Mouse (Mus musculus): Measurements from ENCODE around the gene Scaf11. TPM values are rescaled to one million over a fixed set of nuclear protein-coding genes. Genes with fewer than 3 reads are reported as not detected.

Scaf11 gene
- polyA plus RNA-seq, 1 experiment: 152 TPM

DNA sequence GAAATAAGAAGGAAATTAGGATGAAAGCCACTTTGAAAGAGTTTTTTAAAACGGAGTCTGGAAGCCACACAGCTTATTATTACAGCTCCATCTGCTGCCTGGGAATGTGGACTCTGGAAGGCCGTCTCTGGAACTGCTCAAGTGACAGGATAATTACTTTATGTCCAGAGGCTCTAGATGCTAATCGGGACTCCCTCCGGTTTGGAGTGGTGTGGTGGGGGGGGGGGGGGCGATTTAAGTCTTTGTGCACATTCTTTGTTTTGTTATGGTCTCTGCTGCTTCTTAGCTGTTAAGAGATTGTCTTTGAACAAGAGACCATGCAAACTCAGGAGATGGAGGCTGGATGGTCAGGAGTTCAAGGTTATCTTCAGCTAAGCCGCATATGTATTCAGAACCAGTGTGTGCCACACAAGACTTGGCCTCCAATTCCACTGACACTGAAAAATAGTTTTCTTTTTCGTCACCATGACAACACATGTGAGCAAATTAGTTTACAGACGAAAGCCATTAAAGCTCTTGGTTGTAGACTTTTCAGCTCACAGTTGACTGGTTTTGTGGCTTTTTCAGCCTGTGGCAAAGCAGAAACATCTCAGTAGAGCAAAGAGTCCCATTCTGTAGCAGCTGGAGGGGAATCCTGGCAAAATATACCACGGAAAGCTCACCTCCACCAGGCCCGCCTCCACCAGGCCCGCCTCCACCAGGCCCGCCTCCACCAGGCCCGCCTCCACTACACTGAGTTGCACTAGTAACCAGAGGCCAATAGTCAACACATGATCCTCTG is 31.4 kb upstream of the Scaf11 start:
- peaks cover 23% of the 10 kb centered on the region for H3K9me3 ChIP-seq (replicated peaks; ENCODE audit: control insufficient read depth, insufficient read depth, low read length, poor library complexity, severe bottlenecking)
- H3K27ac ChIP-seq (ENCODE audit: insufficient read depth, low read length): peak overlapping the region; percentile 100
- H3K9ac ChIP-seq (ENCODE audit: low read depth, poor library complexity, severe bottlenecking): 0 out of 2 replicates have a peak overlapping the region, but pooled peaks have one; percentile 18
- TF ChIP-seq EP300 (IDR thresholded peaks at IDR 0.05; ENCODE audit: insufficient read depth, low read depth, low read length) (peak; percentile 88), POLR2A (IDR thresholded peaks at IDR 0.05; ENCODE audit: insufficient read depth, low read length) (no peak), CTCF (IDR thresholded peaks at IDR 0.05; ENCODE audit: low read depth, low read length) (no peak)
- H3K27me3 ChIP-seq (ENCODE audit: control insufficient read depth, insufficient read depth, low read length, poor library complexity, severe bottlenecking): no peaks in the 10 kb centered on the region
- H3K36me3 ChIP-seq (ENCODE audit: control insufficient read depth, insufficient read depth, low read length, poor library complexity, severe bottlenecking): no peaks in the 10 kb centered on the region
- H3K4me1 ChIP-seq (ENCODE audit: control insufficient read depth, insufficient read depth, low read length): peaks cover 5% of the 10 kb centered on the region
- no peak overlapping the region for H3K4me3 ChIP-seq (ENCODE audit: low read depth, low read length)

DNA sequence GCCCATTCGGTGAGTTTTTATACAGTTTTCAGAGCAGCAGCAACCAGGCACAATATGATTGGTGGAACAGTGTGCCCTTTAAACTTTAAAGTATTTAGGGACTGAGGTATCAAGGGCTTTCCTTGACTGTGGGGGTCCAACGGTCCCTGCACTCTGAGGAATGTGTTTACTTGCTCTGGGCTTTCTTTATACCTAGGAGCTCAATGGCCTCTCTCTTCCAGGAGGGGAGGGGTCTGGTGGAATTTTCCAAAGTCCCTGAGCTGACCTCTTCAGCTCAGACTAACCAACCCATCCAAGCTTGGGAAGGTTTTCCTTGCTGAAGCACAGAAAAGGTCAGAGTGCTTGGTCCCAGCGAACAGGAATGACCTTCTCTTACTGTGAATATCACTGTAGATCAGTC is 30.8 kb upstream of the Scaf11 start:
- Histone ChIP-seq H3K27ac (ENCODE audit: insufficient read depth, low read length) (peak overlapping the region; percentile 100), H3K36me3 (ENCODE audit: control insufficient read depth, insufficient read depth, low read length, poor library complexity, severe bottlenecking) (no peaks in the 10 kb centered on the region), H3K9ac (ENCODE audit: low read depth, poor library complexity, severe bottlenecking) (peak overlapping the region; percentile 18), H3K9me3 (replicated peaks; ENCODE audit: control insufficient read depth, insufficient read depth, low read length, poor library complexity, severe bottlenecking) (peaks cover 19% of the 10 kb centered on the region), H3K27me3 (ENCODE audit: control insufficient read depth, insufficient read depth, low read length, poor library complexity, severe bottlenecking) (no peaks in the 10 kb centered on the region), H3K4me3 (ENCODE audit: low read depth, low read length) (no peak overlapping the region), H3K4me1 (ENCODE audit: control insufficient read depth, insufficient read depth, low read length) (peaks cover 7% of the 10 kb centered on the region)
- TF ChIP-seq POLR2A (IDR thresholded peaks at IDR 0.05; ENCODE audit: insufficient read depth, low read length) (no peak), EP300 (IDR thresholded peaks at IDR 0.05; ENCODE audit: insufficient read depth, low read depth, low read length) (peak; percentile 85), CTCF (IDR thresholded peaks at IDR 0.05; ENCODE audit: low read depth, low read length) (no peak)

DNA sequence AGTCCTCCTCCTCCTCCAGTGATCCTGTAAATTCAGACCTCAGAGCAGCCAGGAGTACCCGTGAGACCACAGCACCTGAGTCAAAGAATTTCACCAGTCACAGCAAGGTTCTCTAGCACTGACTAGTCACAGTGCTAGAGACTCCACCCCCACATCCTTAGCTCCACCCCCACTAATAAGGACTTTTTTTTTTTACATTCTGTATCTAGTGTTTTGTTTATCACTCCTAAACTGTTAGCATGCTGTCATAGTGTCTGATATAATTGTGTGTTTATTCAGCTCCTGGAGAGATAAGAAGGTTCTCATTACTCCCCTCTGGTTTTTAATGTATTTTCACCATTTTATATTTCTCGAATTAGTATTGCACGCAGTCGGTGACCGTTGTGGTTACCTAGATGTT is 29.5 kb upstream of the Scaf11 start:
- Histone ChIP-seq H3K9ac (ENCODE audit: low read depth, poor library complexity, severe bottlenecking) (no peak overlapping the region), H3K27ac (ENCODE audit: insufficient read depth, low read length) (peak overlapping the region; percentile 47; the same call in 1 of the 2 replicates), H3K9me3 (replicated peaks; ENCODE audit: control insufficient read depth, insufficient read depth, low read length, poor library complexity, severe bottlenecking) (peaks cover 10% of the 10 kb centered on the region), H3K4me3 (ENCODE audit: low read depth, low read length) (no peak overlapping the region), H3K36me3 (ENCODE audit: control insufficient read depth, insufficient read depth, low read length, poor library complexity, severe bottlenecking) (no peaks in the 10 kb centered on the region), H3K4me1 (ENCODE audit: control insufficient read depth, insufficient read depth, low read length) (peaks cover 7% of the 10 kb centered on the region), H3K27me3 (ENCODE audit: control insufficient read depth, insufficient read depth, low read length, poor library complexity, severe bottlenecking) (no peaks in the 10 kb centered on the region)
- TF ChIP-seq EP300 (IDR thresholded peaks at IDR 0.05; ENCODE audit: insufficient read depth, low read depth, low read length): no peak
- no peak for TF ChIP-seq CTCF (IDR thresholded peaks at IDR 0.05; ENCODE audit: low read depth, low read length)
- TF ChIP-seq POLR2A (IDR thresholded peaks at IDR 0.05; ENCODE audit: insufficient read depth, low read length): no peak

DNA sequence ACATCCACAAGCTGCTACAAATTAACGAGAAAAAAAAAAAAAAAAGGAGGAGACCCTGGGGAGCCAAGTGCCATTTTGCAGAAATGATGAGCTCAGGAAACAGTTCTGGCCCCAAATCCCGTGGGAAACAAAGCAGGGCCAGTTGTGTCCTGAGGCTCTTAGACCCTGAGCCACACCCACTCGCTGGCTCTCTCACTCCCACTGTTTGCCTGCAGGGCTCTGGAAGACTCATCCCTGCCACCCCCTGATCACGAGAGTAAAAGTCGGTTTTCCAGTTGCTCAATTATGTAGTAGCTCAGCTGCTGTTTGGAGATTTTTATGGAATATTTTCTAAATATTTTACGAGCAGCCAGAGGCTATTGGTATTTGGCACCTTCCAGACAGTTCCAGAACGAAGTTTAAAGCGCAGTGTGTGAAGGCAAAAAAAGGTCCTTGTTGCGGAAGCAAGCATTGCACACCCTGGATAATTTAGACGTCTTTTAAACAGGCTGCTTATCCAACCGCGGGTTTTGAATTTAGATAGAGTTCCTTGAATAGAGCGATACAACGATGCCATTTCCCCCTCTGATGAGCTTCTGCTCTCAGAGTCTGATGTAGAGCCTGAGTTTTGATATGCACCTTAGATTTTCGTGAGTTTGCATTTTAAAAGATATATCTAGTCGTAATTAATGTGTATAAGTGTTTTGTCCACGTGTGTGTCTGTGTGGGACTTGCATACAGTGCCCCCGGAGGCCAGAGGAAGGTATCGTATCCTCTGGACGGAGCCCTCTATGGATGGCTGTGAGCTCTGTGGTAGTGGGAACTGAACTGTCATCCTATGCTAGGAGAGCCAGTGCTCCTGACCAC is 28.5 kb upstream of the Scaf11 start:
- H3K27ac ChIP-seq (ENCODE audit: insufficient read depth, low read length): peak overlapping the region; percentile 84

DNA sequence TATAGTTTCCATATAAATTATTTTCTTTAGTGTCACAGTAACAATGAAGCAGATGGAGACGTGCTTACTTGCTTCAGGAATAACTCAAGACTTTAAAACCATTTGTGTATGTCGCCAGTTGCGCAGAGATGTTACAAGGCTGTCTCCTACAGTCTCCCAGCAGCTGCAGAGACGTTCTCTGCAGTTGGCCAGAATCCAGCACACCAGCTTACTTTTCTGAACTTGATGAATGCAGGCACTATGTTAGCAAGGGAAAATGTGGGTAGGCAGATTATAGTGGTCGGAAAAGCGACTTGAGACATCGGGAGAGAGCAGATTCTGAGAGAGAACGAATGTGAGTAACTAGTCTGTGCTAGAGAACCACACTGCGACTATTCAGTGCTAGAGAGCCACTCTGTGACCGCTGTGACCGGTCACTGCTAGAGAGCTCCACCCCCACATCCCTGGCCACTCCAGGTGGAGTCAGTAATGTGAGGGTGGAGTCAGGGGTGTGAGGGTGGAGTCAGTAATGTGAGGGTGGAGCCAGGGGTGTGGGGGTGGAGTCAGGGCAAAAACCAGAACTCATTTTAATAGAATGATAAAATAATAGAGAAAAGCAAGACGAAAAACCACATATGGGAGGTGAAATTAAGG is 26.5 kb upstream of the Scaf11 start:
- peaks cover 5% of the 10 kb centered on the region for H3K4me1 ChIP-seq (ENCODE audit: control insufficient read depth, insufficient read depth, low read length)
- peak overlapping the region; percentile 55; the same call in 1 of the 2 replicates for H3K27ac ChIP-seq (ENCODE audit: insufficient read depth, low read length)
- TF ChIP-seq EP300 (IDR thresholded peaks at IDR 0.05; ENCODE audit: insufficient read depth, low read depth, low read length) (0 out of 2 replicates have a peak, but pooled peaks have one; percentile 41), CTCF (IDR thresholded peaks at IDR 0.05; ENCODE audit: low read depth, low read length) (no peak), POLR2A (IDR thresholded peaks at IDR 0.05; ENCODE audit: insufficient read depth, low read length) (peak; percentile 90)
- H3K4me3 ChIP-seq (ENCODE audit: low read depth, low read length): no peak overlapping the region
- H3K36me3 ChIP-seq (ENCODE audit: control insufficient read depth, insufficient read depth, low read length, poor library complexity, severe bottlenecking): no peaks in the 10 kb centered on the region
- no peaks in the 10 kb centered on the region for H3K9me3 ChIP-seq (replicated peaks; ENCODE audit: control insufficient read depth, insufficient read depth, low read length, poor library complexity, severe bottlenecking)
- no peaks in the 10 kb centered on the region for H3K27me3 ChIP-seq (ENCODE audit: control insufficient read depth, insufficient read depth, low read length, poor library complexity, severe bottlenecking)
- H3K9ac ChIP-seq (ENCODE audit: low read depth, poor library complexity, severe bottlenecking): peak overlapping the region; percentile 34; the same call in 1 of the 2 replicates

More for the DNA sequence above, 28.5 kb upstream of the Scaf11 start:
- H3K4me1 ChIP-seq (ENCODE audit: control insufficient read depth, insufficient read depth, low read length): peaks cover 7% of the 10 kb centered on the region
- peak; percentile 35 for TF ChIP-seq CTCF (IDR thresholded peaks at IDR 0.05; ENCODE audit: low read depth, low read length)
- peak; percentile 81 for TF ChIP-seq EP300 (IDR thresholded peaks at IDR 0.05; ENCODE audit: insufficient read depth, low read depth, low read length)
- TF ChIP-seq POLR2A (IDR thresholded peaks at IDR 0.05; ENCODE audit: insufficient read depth, low read length): no peak
- no peaks in the 10 kb centered on the region for H3K36me3 ChIP-seq (ENCODE audit: control insufficient read depth, insufficient read depth, low read length, poor library complexity, severe bottlenecking)
- no peaks in the 10 kb centered on the region for H3K27me3 ChIP-seq (ENCODE audit: control insufficient read depth, insufficient read depth, low read length, poor library complexity, severe bottlenecking)
- no peak overlapping the region for H3K4me3 ChIP-seq (ENCODE audit: low read depth, low read length)
- H3K9ac ChIP-seq (ENCODE audit: low read depth, poor library complexity, severe bottlenecking): peak overlapping the region; percentile 40
- peaks cover 3% of the 10 kb centered on the region for H3K9me3 ChIP-seq (replicated peaks; ENCODE audit: control insufficient read depth, insufficient read depth, low read length, poor library complexity, severe bottlenecking)

All from ES-Bruce4 (cell line).